Mouse (Mus musculus): ENCODE data around the gene Esrrg.

Gene Esrrg

DNA sequence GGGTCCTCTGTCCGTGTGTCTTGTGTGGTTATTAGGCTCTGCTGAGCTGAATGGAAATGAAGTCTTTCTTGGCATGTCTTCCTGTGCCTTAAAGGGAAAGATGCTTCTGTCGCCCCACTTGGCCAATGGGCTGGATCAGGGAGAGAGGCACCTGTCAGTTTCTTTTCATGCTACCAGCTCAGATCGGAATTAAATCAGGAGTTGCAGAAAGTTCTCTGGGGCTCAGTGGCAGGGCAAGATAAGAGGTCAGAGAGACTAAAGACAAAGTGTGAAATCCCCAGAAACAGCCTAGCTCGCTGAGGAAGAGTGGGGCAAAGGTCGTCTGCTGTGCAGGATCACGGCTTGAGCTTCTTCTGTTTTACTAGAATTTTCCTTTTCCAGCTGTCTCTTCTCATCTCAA is 97.5 kb downstream of the Esrrg start:
- no peak for DNase-seq (ENCODE audit: low spot score in 2 of 2)

GRCm38 (mm10) chr1:187707176-187707575 is 98.6 kb downstream of the Esrrg start:
- DNase-seq (ENCODE audit: low spot score in 2 of 2) = no peak

- no peak for DNase-seq (ENCODE audit: low spot score in 2 of 2)
These were observed 101.9 kb downstream of the Esrrg start for GRCm38 (mm10) chr1:187710434-187710948.

GRCm38 (mm10) chr1:187721035-187721434 is 112.4 kb downstream of the Esrrg start:
- DNase-seq (ENCODE audit: low spot score in 2 of 2) = no peak

GRCm38 (mm10) chr1:187722016-187722415 is 113.4 kb downstream of the Esrrg start:
- no peak for DNase-seq (ENCODE audit: low spot score in 2 of 2)

- DNase-seq (ENCODE audit: low spot score in 2 of 2) = no peak
These were observed 116.1 kb downstream of the Esrrg start for GRCm38 (mm10) chr1:187724651-187725050.

DNA sequence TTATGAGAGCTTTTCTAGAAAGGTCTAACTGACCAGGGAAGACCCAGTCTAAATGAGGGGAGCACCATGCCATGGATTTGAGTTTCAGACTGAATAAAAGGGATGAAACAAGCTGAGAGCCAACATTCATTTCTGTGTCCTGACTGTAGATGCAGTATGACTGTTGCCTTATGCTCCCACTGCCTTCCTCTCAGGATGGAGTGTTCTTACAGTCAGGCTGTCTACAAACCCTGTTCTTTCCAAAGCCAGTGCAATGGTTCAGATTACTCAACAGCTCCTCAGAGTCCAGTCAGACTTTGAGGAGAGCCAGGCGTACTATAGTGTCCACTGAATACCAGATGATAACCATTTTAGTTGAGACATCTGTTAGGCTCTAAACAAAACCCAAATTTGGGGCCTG is 116.8 kb downstream of the Esrrg start:
- no peak for DNase-seq (ENCODE audit: low spot score in 2 of 2)

DNA sequence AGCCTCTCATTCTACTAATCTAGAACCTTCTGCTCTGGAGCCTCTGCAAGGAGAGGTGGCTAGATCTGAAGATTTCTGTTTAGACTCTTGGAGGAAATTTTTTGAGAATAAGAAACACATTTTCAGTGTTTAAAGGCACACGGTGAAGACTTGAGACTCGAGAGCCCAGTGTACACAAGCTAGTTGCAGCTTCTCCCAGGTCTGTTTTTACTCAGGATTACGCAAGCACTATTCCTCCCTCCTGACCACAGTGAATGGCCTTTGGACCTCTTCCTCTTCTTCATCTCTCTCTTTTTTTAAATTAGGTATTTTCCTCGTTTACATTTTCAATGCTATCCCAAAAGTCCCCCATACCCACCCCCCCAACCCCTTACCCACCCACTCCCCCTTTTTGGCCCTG is 122.6 kb downstream of the Esrrg start:
- no peak for DNase-seq (ENCODE audit: low spot score in 2 of 2)

- no peak for DNase-seq (ENCODE audit: low spot score in 2 of 2)
These were observed 127.9 kb downstream of the Esrrg start for GRCm38 (mm10) chr1:187736507-187736906.

DNA sequence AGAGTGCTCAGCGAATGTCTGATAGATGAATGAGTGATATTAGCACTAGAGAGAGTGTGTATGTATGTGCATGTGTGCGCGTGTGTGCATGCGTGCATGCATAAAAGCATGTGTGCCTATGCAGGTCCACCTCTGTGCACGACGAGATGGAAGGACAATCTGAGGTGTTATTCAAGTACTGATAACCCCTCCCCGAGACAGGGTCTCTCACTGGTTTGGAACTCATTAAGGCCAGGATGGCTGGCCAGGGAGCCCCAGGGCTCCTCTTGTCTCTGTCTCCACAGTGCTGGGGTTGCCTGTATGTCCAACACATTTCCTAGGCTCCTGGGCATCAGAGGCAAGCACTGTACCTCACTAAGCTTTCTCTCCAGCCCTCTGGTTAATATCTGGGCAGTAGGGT is 128.7 kb downstream of the Esrrg start:
- DNase-seq (ENCODE audit: low spot score in 2 of 2) = no peak

- peak; percentile 3 to 6 for DNase-seq (ENCODE audit: low spot score in 2 of 2)
These were observed 131.9 kb downstream of the Esrrg start for GRCm38 (mm10) chr1:187740531-187740930.

GRCm38 (mm10) chr1:187741306-187741705 is 132.7 kb downstream of the Esrrg start:
- DNase-seq (ENCODE audit: low spot score in 2 of 2) = no peak

GRCm38 (mm10) chr1:187742071-187742470 is 133.5 kb downstream of the Esrrg start:
- DNase-seq (ENCODE audit: low spot score in 2 of 2) = no peak

DNA sequence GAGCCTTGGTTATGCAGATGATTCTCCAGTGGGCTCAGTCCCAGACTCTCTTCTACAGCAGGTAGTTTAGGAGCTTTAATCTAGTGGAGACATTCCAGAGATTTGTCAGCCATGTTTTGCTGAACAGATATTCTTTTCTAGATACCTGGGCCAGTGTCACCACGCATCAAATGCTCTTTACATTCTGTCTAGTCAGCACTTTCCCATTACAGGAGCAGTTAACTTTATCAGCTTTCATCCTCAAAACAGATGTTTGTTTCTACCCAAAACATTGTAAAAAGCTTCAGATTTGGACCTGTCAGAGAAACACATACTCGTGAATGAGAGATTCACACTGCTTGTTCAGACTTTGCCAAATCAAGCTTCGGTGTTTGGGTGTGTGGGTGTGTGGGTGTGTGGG is 140.7 kb downstream of the Esrrg start:
- DNase-seq (ENCODE audit: low spot score in 2 of 2) = no peak

- DNase-seq (ENCODE audit: low spot score in 2 of 2) = no peak
These were observed 141.3 kb downstream of the Esrrg start for GRCm38 (mm10) chr1:187749931-187750330.

DNA sequence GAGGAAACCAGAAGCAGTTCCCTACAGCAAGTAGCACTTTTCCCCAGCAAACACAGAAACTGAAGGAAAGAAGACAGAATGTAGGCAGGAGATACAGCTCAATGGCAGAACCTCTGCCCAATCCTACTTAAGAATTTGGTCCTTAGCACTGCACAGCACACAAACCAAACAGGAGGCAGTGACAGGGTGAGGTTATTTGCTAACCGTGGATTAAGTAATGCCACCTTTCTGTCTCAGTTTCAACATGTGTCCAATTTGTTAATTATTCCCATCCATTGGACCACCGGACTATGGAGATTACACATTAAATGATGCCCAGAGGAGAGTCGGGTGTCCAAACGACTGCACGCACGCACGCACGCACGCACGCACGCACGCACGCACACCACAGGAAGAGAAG is 146.9 kb downstream of the Esrrg start:
- no peak for DNase-seq (ENCODE audit: low spot score in 2 of 2)

DNA sequence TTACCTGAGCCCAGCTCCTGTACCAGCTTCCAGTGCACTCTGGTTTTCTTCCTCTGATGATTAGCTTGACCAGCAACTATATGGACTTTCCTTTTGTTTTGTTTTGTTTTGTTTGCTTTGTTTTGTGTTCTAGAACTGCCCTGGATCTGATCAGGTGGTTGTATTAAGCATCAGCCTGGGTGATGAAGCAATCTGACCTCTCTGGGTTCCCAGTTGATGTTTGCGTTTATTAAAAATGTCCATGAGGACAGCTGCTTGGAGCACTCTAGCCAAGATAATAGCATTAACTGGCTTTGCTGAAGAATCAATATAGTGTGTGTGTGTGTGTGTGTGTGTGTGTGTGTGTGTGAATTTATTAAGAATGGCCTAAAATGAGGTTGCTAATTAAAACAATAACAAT is 149.4 kb downstream of the Esrrg start:
- DNase-seq (ENCODE audit: low spot score in 2 of 2) = no peak

DNA sequence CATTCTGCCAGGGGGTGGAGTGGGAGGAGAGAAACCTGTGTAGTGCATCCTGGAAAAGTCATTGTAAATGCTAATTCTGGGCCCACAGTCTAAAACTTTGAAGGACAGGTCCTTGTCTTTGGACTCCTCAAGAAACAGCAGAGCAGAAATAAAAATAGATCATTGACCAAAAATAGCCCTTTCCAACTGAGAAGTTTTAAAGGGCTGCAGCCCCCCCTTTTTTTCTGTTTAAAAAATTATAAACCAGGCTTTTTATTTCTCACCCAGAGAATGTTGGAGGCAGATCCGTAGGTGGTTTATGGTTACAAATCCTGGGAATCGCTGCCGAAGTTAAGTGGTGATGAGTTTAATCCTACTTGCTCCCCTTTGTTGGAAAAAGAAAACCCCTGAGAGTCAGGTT is 150.0 kb downstream of the Esrrg start:
- DNase-seq (ENCODE audit: low spot score in 2 of 2) = no peak

- DNase-seq (ENCODE audit: low spot score in 2 of 2) = no peak
These were observed 150.9 kb downstream of the Esrrg start for GRCm38 (mm10) chr1:187759536-187759935.

DNA sequence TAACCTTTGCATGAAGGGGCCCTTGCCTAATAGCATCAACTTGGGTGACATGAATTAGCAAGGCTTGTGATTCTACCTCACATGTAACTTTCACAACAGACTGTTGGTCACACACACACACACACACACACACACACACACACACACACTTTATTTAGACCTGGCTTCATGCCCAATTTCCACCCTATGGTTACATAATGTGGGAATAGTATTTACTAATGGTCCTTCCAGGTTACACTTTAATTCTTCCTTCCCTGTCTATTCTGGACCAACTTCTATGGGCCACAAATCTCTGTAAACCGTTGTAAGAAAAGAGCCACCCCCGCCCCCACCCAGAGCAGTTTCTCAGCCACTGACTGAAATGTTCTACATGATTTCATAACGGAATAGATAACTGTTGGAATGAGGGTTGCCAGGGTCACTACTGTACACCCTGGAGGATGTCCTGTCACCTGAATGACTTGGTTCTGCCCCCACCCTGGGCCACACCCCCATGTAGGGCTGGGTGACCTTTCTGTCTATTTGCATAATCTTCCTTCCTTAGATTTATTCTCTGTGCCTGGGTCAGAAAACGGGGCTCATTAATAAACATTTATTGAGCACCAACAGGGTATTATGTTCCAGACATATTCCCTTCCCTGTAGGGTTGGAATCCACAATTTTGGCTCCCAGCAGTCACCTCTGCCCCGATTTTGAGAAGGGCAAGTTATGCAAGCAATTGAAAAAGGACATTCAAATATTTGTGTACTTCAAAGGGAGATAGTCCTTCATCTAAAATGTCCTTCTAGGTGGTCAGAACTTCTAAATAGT is 154.3 kb downstream of the Esrrg start:
- no peak for DNase-seq (ENCODE audit: low spot score in 2 of 2)

- DNase-seq (ENCODE audit: low spot score in 2 of 2) = no peak
These were observed 154.8 kb downstream of the Esrrg start for GRCm38 (mm10) chr1:187763451-187763755.

- no peak for DNase-seq (ENCODE audit: low spot score in 2 of 2)
These were observed 155.2 kb downstream of the Esrrg start for GRCm38 (mm10) chr1:187763821-187764220.

GRCm38 (mm10) chr1:187765577-187765976 is 157.0 kb downstream of the Esrrg start:
- no peak for DNase-seq (ENCODE audit: low spot score in 2 of 2)

DNA sequence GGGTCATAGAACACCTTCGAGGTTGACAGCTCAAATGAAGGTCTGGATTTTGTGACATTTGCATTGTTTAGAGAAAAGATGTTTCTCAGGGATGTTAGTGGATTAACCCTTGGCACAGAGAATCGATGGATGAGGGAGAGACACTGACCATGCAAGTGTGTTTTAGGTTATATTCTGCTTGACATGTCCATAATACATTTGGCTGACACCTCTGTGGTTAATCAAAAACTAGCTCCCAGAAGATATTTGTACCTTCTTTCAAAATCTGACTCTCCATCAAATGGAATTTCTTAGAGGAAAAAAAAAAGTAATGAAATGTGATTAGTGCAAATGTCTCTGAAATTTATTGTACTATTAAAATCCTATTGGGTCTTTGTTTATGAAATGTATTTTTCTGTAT is 158.8 kb downstream of the Esrrg start:
- no peak for DNase-seq (ENCODE audit: low spot score in 2 of 2)
